Mouse (Mus musculus): Measurements from ENCODE around the gene Micu1. TPM values are rescaled to one million over a fixed set of nuclear protein-coding genes. Genes with fewer than 3 reads are reported as not detected.
A peak's percentile ranks its signal among the peaks of the same experiment; 100 is the strongest.
"Not testable (repeated sequence)": the region's sequence is repeated elsewhere in the genome, so short reads cannot be mapped to it uniquely, and the experiment has no call there.

Gene Micu1
- 100 to 1,000 TPM in 1 of 2 experiments, 10 to 100 TPM in 1; 98.3 to 109 TPM for total RNA-seq (2021)

- peak; percentile 95 to 97 for DNase-seq
These were observed at the start of gene Micu1 for GRCm38 (mm10) chr10:59702207-59703032. Gene Micu1, plus strand, starts transcription at chr10:59702477.

- no peak for DNase-seq
These were observed 45.5 kb upstream of the Micu1 start for GRCm38 (mm10) chr10:59656799-59657198.

- no peak for DNase-seq
These were observed 37.5 kb upstream of the Micu1 start for GRCm38 (mm10) chr10:59664765-59665164.

GRCm38 (mm10) chr10:59665503-59666291 is 36.6 kb upstream of the Micu1 start:
- peak; percentile 4 to 6 for DNase-seq

GRCm38 (mm10) chr10:59667377-59667776 is 34.9 kb upstream of the Micu1 start:
- DNase-seq: peak; percentile 9 to 15

GRCm38 (mm10) chr10:59668491-59668890 is 33.8 kb upstream of the Micu1 start:
- DNase-seq: no peak

- no peak for DNase-seq
These were observed 24.4 kb upstream of the Micu1 start for GRCm38 (mm10) chr10:59677836-59678235.

- DNase-seq: no peak
These were observed 23.1 kb upstream of the Micu1 start for GRCm38 (mm10) chr10:59679189-59679588.

GRCm38 (mm10) chr10:59685586-59685985 is 16.7 kb upstream of the Micu1 start:
- not testable (repeated sequence) for DNase-seq

GRCm38 (mm10) chr10:59687126-59687525 is 15.2 kb upstream of the Micu1 start:
- no peak for DNase-seq

- no peak for DNase-seq
These were observed 12.4 kb upstream of the Micu1 start for GRCm38 (mm10) chr10:59689836-59690235.

- no peak for DNase-seq
These were observed 9.8 kb upstream of the Micu1 start for GRCm38 (mm10) chr10:59692441-59692840.

- DNase-seq: no peak
These were observed 8.2 kb upstream of the Micu1 start for GRCm38 (mm10) chr10:59694104-59694503.

- DNase-seq: no peak
These were observed 2.8 kb upstream of the Micu1 start for GRCm38 (mm10) chr10:59699516-59699915.

GRCm38 (mm10) chr10:59701805-59702204 is 472 bp upstream of the Micu1 start:
- DNase-seq: no peak

GRCm38 (mm10) chr10:59703060-59703760 is 933 bp downstream of the Micu1 start:
- DNase-seq: no peak

- DNase-seq: no peak
These were observed 4.8 kb downstream of the Micu1 start for GRCm38 (mm10) chr10:59706991-59707546.

GRCm38 (mm10) chr10:59707595-59707994 is 5.3 kb downstream of the Micu1 start:
- DNase-seq: no peak

GRCm38 (mm10) chr10:59709281-59709680 is 7.0 kb downstream of the Micu1 start:
- no peak for DNase-seq

- no peak for DNase-seq
These were observed 8.0 kb downstream of the Micu1 start for GRCm38 (mm10) chr10:59710246-59710645.

GRCm38 (mm10) chr10:59712062-59712461 is 9.8 kb downstream of the Micu1 start:
- no peak for DNase-seq

- no peak for DNase-seq
These were observed 17.7 kb downstream of the Micu1 start for GRCm38 (mm10) chr10:59720017-59720416.

GRCm38 (mm10) chr10:59721555-59721954 is 19.3 kb downstream of the Micu1 start:
- DNase-seq: no peak

Data from layer of hippocampus, postnatal 36 days (tissue).